In the genomic region with DNA sequence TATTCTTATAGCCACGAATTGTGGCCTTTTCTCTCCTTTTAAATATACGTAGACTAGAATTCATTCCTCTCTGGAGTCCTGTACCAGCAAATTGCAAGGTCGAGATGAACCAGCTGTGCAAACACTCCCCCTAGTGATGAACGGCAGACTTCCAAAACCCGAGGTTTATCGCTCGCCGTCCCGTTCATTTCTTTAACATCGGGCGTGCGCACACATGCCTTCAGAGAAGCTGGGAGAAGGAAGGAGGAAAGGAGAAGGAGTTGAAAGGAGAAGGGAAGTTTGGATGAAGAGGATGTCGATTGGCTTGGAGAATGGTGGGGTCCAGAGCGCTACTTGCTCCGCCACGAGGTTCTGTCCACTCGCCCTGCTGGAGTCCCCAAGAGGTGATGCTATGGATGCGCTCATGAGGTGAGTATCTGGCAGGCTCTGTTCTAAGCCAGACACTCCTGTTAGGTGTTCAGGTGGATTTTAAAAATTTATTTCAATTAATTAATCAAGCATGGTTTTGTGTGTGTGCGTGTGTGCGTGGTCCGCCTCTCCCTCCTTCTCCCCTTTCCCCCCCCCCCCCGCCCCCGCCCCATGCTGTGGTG, we compare ENCODE assay signal across 8 mouse cellular contexts. TPM values are rescaled to one million over a fixed set of nuclear protein-coding genes. Genes with fewer than 3 reads are reported as not detected.
A peak's percentile ranks its signal among the peaks of the same experiment; 100 is the strongest.
DNase-seq lines count a peak whose midpoint lies in the region; ATAC-seq and TF ChIP-seq lines count a peak whose summit lies in the region.
"Had no signal": no experiment of that assay in that cellular context is flagged by ENCODE, and none has a peak within 500 bp of the region (broad histone marks: within the 10 kb centered on the region; RNA-seq: fewer than 3 reads in every experiment).

No protein-coding gene starts in this region.

- no peaks in the 10 kb centered on the region for H3K36me3 ChIP-seq in forebrain, embryonic 16.5 days (ENCODE audit: control insufficient read depth, insufficient read depth)
- H3K36me3 ChIP-seq in hindbrain, embryonic 16.5 days (ENCODE audit: control insufficient read depth, insufficient read depth, low read length) = no peaks in the 10 kb centered on the region

- POLR2A ChIA-PET in Patski (lab: Charles Lee) = no interaction called here

- peak overlapping the region; percentile 53 for H3K4me2 ChIP-seq in forebrain, embryonic 16.5 days (ENCODE audit: low read length)
- peak overlapping the region; percentile 56 for H3K4me2 ChIP-seq in hindbrain, embryonic 16.5 days (ENCODE audit: low read length)

- H3K9ac ChIP-seq in forebrain, embryonic 16.5 days (replicated peaks; ENCODE audit: low read depth, low read length) = 0 out of 2 replicates have a peak overlapping the region, but pooled peaks have one; percentile 26
- H3K9ac ChIP-seq in hindbrain, embryonic 16.5 days (ENCODE audit: low read depth, low read length) = 0 out of 2 replicates have a peak overlapping the region, but pooled peaks have one; percentile 29

- no peaks in the 10 kb centered on the region for H3K9me3 ChIP-seq in forebrain, embryonic 16.5 days (ENCODE audit: control insufficient read depth, low read length)
- H3K9me3 ChIP-seq in hindbrain, embryonic 16.5 days (ENCODE audit: control insufficient read depth, low read length) = no peaks in the 10 kb centered on the region

- in situ Hi-C loops in Patski (cut with MboI; ENCODE audit: low pct_unique_long_range_greater_than_20kb) = no loop called here

- ATAC-seq in Patski = no peak
- ATAC-seq in forebrain, embryonic 16.5 days = 0 out of 2 replicates have a peak, but pooled peaks have one; percentile 40
- ATAC-seq in hindbrain, embryonic 16.5 days = peak; percentile 78

- peak overlapping the region; percentile 29 for H3K4me3 ChIP-seq in forebrain, embryonic 16.5 days (replicated peaks; ENCODE audit: low read length)
- peak overlapping the region; percentile 33 for H3K4me3 ChIP-seq in hindbrain, embryonic 16.5 days (ENCODE audit: low read length)

- H3K4me1 ChIP-seq in forebrain, embryonic 16.5 days (replicated peaks; ENCODE audit: control insufficient read depth, insufficient read depth, low read length) = peaks cover 6% of the 10 kb centered on the region; the same call in 1 of the 2 replicates
- no peaks in the 10 kb centered on the region for H3K4me1 ChIP-seq in hindbrain, embryonic 16.5 days (ENCODE audit: control insufficient read depth, insufficient read depth, low read depth, low read length)

- H3K27ac ChIP-seq in forebrain, embryonic 16.5 days (ENCODE audit: low read length) = no peak overlapping the region
- no peak overlapping the region for H3K27ac ChIP-seq in hindbrain, embryonic 16.5 days (ENCODE audit: low read depth, low read length)

- TF ChIP-seq CTCF in Patski (IDR thresholded peaks at IDR 0.05) = peak; percentile 85

- H3K27me3 ChIP-seq in Patski = peaks cover 28% of the 10 kb centered on the region
- H3K27me3 ChIP-seq in forebrain, embryonic 16.5 days (replicated peaks; ENCODE audit: control insufficient read depth, insufficient read depth, low read length) = 0 out of 2 replicates have a peak, but pooled peaks cover 9% of the 10 kb centered on the region
- H3K27me3 ChIP-seq in hindbrain, embryonic 16.5 days (replicated peaks; ENCODE audit: control insufficient read depth, insufficient read depth, low read length) = 0 out of 2 replicates have a peak, but pooled peaks cover 3% of the 10 kb centered on the region

- no peak for DNase-seq in Patski (ENCODE audit: low read depth, low spot score)
- peak; percentile 58 to 66 for DNase-seq in cerebellum, adult 18-20 months
- peak; percentile 74 to 80 for DNase-seq in left cerebral cortex, adult 18-20 months (ENCODE audit: low spot score in 2 of 2)
- peak; percentile 78 for DNase-seq in lung, postnatal 36 days
- peak; percentile 67 for DNase-seq in right cerebral cortex, postnatal 25 days

- CTCF ChIA-PET in Patski (lab: Charles Lee) = interaction anchor here (0.9 to 2.2 kb wide), 4 partner anchors 9 to 138 kb away, joined by 3 to 5 read pairs (median 4); no protein-coding TSS in a partner anchor

- WGBS in forebrain, embryonic 16.5 days = 6% methylated on average over 21 of the region's 23 CpGs
- 16% methylated on average over 22 of the region's 23 CpGs for WGBS in hindbrain, embryonic 16.5 days

RNA-seq across cellular contexts. Expression of a gene that starts 6.9 kb away (rescaled TPM):
- 0.05 TPM for polyA plus RNA-seq in Patski (2021)
- 3.3 and 3.4 TPM in 2 replicates for polyA plus RNA-seq in forebrain, embryonic 16.5 days (2015; fragmentation: Nextera tagmentation; extraction: Ambion mirVana)
- polyA plus RNA-seq in hindbrain, embryonic 16.5 days (2015; fragmentation: Nextera tagmentation; extraction: Ambion mirVana) = 7.8 and 7.9 TPM in 2 replicates
- 1 to 10 TPM in 1 of 2 experiments, under 1 TPM in 1; 0.98 to 1.7 TPM for total RNA-seq in left cerebral cortex, adult 18-20 months (2021)
- total RNA-seq: hematopoietic stem cell, adult 5-6 weeks had no signal

RNA-seq across cellular contexts. Expression of a gene that starts 8.0 kb away (rescaled TPM):
- polyA plus RNA-seq in Patski (2021) = 119 TPM
- 48.1 and 50.7 TPM in 2 replicates for polyA plus RNA-seq in forebrain, embryonic 16.5 days (2015; fragmentation: Nextera tagmentation; extraction: Ambion mirVana)
- 75.7 and 85.5 TPM in 2 replicates for polyA plus RNA-seq in hindbrain, embryonic 16.5 days (2015; fragmentation: Nextera tagmentation; extraction: Ambion mirVana)
- 10 to 100 TPM; 59.2 to 69.2 TPM for total RNA-seq in left cerebral cortex, adult 18-20 months (2021)
